Mouse (Mus musculus) thymus, adult 2 months (tissue): ENCODE measurements around the gene Msrb1. TPM values are rescaled to one million over a fixed set of nuclear protein-coding genes. Genes with fewer than 3 reads are reported as not detected.

Source experiments
- DNase-seq: peaks from one replicate; pipeline ENCODE4 v3.0.0; 2021
- H3K27ac ChIP-seq: fragments of 200-500 bp; 2 replicates; pipeline ENCODE4 v1.5.1; 2012; ENCODE audit warnings: low read length, control low read depth; ENCODE audit not compliant: control insufficient read depth, insufficient read depth
- H3K27me3 ChIP-seq: fragments of 200-500 bp; 2 replicates; pipeline ENCODE4 v1.6.1; 2012; ENCODE audit warnings: mild to moderate bottlenecking, low read length, moderate library complexity, mixed read lengths; ENCODE audit not compliant: control insufficient read depth, insufficient read depth
- H3K36me3 ChIP-seq: fragments of 200-500 bp; 2 replicates; pipeline ENCODE4 v1.6.1; 2012; ENCODE audit warnings: mild to moderate bottlenecking, low read length, moderate library complexity; ENCODE audit not compliant: control insufficient read depth, insufficient read depth
- H3K4me1 ChIP-seq: fragments of 200-500 bp; replicated peaks from 2 replicates; pipeline ENCODE4 v1.6.1; 2012; ENCODE audit warnings: low read length; ENCODE audit not compliant: control insufficient read depth, insufficient read depth
- H3K4me3 ChIP-seq: fragments of 200-500 bp; 2 replicates; pipeline ENCODE4 v1.5.1; 2012; ENCODE audit warnings: mild to moderate bottlenecking, low read length, control low read depth, moderate library complexity; ENCODE audit not compliant: control insufficient read depth, insufficient read depth
- CTCF ChIP-seq: fragments of 200-500 bp; IDR thresholded peaks from 2 replicates; pipeline ENCODE4 v1.5.1; 2012; ENCODE audit warnings: mild to moderate bottlenecking, control low read depth, low read length, moderate library complexity, borderline replicate concordance; ENCODE audit not compliant: control insufficient read depth, poor library complexity, insufficient read depth; ENCODE audit errors: extremely low read depth
- POLR2A ChIP-seq: fragments of 200-500 bp; IDR thresholded peaks from 2 replicates; pipeline ENCODE4 v1.6.1; 2012; ENCODE audit warnings: mild to moderate bottlenecking, low read length, control low read depth, moderate library complexity; ENCODE audit not compliant: control insufficient read depth, poor library complexity, insufficient read depth; ENCODE audit errors: extremely low read depth
- WGBS: fragments of 180-500 bp; shearing (Covaris S2); methylation state at CpG from one replicate; pipeline ENCODE4 v1.1.7; 2018; 5-methylcytosine and 5-hydroxymethylcytosine counted together
- polyA plus RNA-seq: library from polyadenylated mRNA; depleted of rRNA; stranded (reverse); fragments of >200 nt; gene quantifications from 2 replicates; pipeline ENCODE4 v1.2.3, GENCODE M21; 2012; rRNA removed

Msrb1 gene
- polyA plus RNA-seq: 90.7 and 91.5 TPM in 2 replicates

- Histone ChIP-seq H3K27ac (peak within 1 kb of the TSS; percentile 17), H3K4me1 (peaks cover 12% of the 10 kb centered on the region), H3K36me3 (no peaks in the 10 kb centered on the region; the same call in 1 of the 2 replicates), H3K4me3 (peak within 1 kb of the TSS; percentile 79), H3K27me3 (no peaks in the 10 kb centered on the region)
- TF ChIP-seq CTCF (peak; percentile 34; the same call in 1 of the 2 replicates), POLR2A (peak; percentile 53)
- WGBS: 2% methylated on average over 29 of the region's 29 CpGs
- peak; percentile 97 for DNase-seq
Measured at GRCm38 (mm10) chr17:24736330-24737051, at the start of gene Msrb1. Msrb1 (plus strand) TSS chr17:24736642.

- H3K27me3 ChIP-seq: peaks cover 15% of the 10 kb centered on the region
Measured at GRCm38 (mm10) chr17:24687146-24687595, 49.3 kb upstream of the Msrb1 start.

DNA sequence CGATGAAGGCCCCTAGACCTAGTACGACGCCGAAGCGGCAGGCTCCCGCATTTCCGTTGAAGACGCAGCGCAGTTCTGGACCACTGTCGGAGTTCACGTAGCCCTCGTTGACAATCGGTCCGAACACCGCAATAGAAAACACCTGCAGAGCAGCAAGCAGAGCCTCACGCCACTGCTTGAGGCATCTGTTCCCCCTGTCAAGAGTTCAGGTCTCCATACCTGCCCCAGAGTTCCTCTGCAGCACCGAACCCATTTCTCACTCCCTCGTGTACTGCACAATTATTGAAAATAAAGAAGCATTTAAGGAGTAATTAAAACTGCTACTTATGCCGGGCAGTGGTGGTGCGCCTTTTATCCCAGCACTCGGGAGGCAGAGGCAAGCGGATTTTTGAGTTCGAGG is 48.8 kb upstream of the Msrb1 start:
- no peak for DNase-seq
- H3K4me3 ChIP-seq: peak overlapping the region; percentile 40
- peaks cover 22% of the 10 kb centered on the region for H3K4me1 ChIP-seq
- peaks cover 15% of the 10 kb centered on the region for H3K27me3 ChIP-seq
- H3K27ac ChIP-seq: no peak overlapping the region
- WGBS: 22% methylated on average over 23 of the region's 23 CpGs
- H3K36me3 ChIP-seq: no peaks in the 10 kb centered on the region
- TF ChIP-seq CTCF: no peak
- no peak for TF ChIP-seq POLR2A

More at GRCm38 (mm10) chr17:24687146-24687595, 49.3 kb upstream of the Msrb1 start:
- WGBS: under 1% methylated on average over 25 of the region's 25 CpGs
- peak overlapping the region; percentile 40 for H3K4me3 ChIP-seq
- TF ChIP-seq POLR2A (no peak), CTCF (no peak)
- DNase-seq: peak; percentile 72
- no peak overlapping the region for H3K27ac ChIP-seq
- no peaks in the 10 kb centered on the region for H3K36me3 ChIP-seq
- peaks cover 22% of the 10 kb centered on the region for H3K4me1 ChIP-seq

- Histone ChIP-seq H3K36me3 (no peaks in the 10 kb centered on the region), H3K4me1 (peaks cover 22% of the 10 kb centered on the region), H3K4me3 (no peak within 1 kb of the TSS), H3K27ac (no peak within 1 kb of the TSS), H3K27me3 (peaks cover 15% of the 10 kb centered on the region)
- DNase-seq: no peak
- TF ChIP-seq CTCF (no peak), POLR2A (no peak)
- WGBS: 4% methylated on average over 55 of the region's 55 CpGs
Measured at GRCm38 (mm10) chr17:24689251-24690081, 47.0 kb upstream of the Msrb1 start, which contains the start of gene Syngr3. Syngr3 (minus strand) TSS chr17:24689955.

DNA sequence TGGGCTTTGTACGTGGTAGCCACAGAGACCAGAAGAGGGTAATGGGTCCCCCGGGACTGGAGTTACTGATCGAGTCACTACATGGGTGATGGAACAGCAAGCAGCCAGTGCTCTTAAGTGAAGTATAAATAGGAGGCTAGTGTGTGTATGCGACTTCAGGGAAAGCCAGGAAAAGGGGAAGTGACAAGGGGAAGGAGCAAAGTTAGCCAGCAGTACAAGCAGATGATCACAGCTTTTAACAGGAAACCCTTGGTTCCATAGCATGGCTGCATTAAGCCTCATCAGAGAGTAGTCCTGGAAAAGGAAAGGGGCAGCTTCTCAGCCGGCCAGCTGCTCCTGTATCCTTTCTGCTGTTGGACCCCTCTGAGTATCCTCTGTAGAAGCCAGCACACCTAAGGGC is 44.1 kb upstream of the Msrb1 start:
- peaks cover 15% of the 10 kb centered on the region for H3K27me3 ChIP-seq
- no peak overlapping the region for H3K4me3 ChIP-seq
- no peak for DNase-seq
- peaks cover 17% of the 10 kb centered on the region for H3K4me1 ChIP-seq
- H3K27ac ChIP-seq: no peak overlapping the region
- TF ChIP-seq CTCF (no peak), POLR2A (no peak)
- no peaks in the 10 kb centered on the region for H3K36me3 ChIP-seq
- 81% methylated on average over 5 of the region's 5 CpGs for WGBS

DNA sequence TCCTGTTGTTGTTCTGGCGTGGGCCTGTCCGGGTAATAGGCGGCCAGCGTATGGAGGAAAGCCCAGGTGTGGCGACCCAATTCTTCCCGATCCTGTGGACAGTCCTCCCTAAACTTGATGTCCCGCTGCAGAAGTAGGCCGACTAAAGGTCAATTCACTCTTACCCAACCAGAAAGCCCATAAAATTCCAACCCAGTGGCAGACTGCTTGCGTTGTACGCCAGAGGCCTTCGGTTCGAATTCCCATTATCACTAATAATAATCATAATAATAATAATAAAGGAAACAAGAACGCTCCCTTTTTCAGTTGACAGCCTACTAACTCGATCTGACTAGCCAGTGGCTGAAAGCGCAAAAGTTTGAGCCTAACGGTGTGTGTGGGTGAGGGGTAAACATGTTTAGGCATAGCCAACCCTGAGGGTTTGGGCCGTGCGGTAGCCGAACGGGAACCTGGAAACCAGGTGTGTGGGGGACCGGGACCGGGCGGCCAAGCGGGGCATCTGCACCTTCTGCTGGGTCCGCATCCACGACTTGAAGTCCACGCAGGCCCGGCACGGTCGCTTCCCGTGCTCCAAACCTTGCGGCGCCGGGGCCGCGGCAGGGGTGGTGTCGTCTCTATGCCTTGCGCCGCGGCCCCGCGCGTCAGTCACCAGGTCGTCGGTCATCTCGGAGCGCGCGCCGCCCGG is 41.0 kb upstream of the Msrb1 start:
- Histone ChIP-seq H3K36me3 (no peaks in the 10 kb centered on the region), H3K27ac (no peak overlapping the region), H3K4me1 (peaks cover 17% of the 10 kb centered on the region), H3K4me3 (peak overlapping the region; percentile 71), H3K27me3 (0 out of 2 replicates have a peak, but pooled peaks cover 2% of the 10 kb centered on the region)
- TF ChIP-seq CTCF: no peak
- no peak for TF ChIP-seq POLR2A
- DNase-seq: no peak
- WGBS: 21% methylated on average over 51 of the region's 51 CpGs
